8 mouse cellular contexts compared by ENCODE assay signal in the genomic region with DNA sequence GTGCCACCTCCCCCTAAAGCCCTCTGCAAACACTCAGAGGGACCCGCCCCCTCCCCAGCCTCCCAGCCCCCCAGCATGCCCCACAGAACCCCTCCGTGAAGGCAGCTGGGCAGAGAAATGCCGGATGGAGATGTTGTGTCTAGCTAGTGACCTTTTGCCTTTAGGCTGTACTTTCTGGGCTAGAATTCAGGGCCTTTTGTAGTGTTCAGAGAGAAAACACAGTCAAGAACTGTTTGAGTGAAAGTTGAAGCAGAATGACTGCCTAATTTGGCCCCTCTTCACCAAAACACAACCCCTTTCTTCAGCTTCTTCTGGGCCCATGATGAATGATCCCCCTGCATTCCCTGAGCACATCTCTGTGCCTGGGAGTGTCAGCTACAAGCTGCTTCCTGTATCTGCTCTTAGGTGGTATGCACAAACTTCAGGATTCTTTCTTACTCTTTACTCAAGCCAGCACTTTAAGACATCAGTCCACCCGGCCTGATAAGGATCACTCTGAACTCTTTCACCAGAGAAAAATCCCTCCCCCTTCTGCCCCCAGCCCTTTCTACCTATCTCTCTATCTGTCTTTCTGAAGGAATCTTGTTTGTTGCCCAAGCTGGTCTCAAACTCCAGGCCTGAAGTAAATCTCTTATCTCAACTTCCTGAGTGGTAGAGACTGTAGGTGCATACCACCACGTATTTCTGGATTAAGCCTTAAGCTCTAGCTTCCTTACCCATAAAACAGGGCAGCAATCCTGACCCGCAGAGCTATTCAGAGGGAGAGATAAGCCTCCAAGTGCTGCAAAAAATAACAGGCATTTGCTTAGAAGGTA. TPM values are rescaled to one million over a fixed set of nuclear protein-coding genes. Genes with fewer than 3 reads are reported as not detected.
A peak's percentile ranks its signal among the peaks of the same experiment; 100 is the strongest.
DNase-seq lines count a peak whose midpoint lies in the region; ATAC-seq lines count a peak whose summit lies in the region.

No protein-coding gene starts in this region.

- peak; percentile 7 for DNase-seq in kidney, postnatal 10 days
- DNase-seq in kidney, adult 8-10 months: no peak
- DNase-seq in embryonic facial prominence, embryonic 10.5 days (ENCODE audit: low spot score): peak; percentile 84
- no peak for DNase-seq in neural tube, embryonic 11.5 days (ENCODE audit: low spot score)
- DNase-seq in thymus, postnatal 4 days: no peak
- DNase-seq in testis, postnatal 10 days (ENCODE audit: low spot score): no peak
- DNase-seq in spleen, adult 12 weeks (ENCODE audit: low spot score): no peak

- ATAC-seq in intestine, embryonic 16.5 days: no peak
- no peak for ATAC-seq in neural tube, embryonic 11.5 days (ENCODE audit: insufficient read depth, low FRiP score, low TSS enrichment)

- no peak overlapping the region for H3K4me2 ChIP-seq in intestine, embryonic 16.5 days (ENCODE audit: low read depth, low read length)
- H3K4me2 ChIP-seq in neural tube, embryonic 11.5 days (ENCODE audit: low read depth): 0 out of 2 replicates have a peak overlapping the region, but pooled peaks have one; percentile 4

- H3K4me1 ChIP-seq in embryonic facial prominence, embryonic 10.5 days: peaks cover 91% of the 10 kb centered on the region
- H3K4me1 ChIP-seq in intestine, embryonic 16.5 days (ENCODE audit: control insufficient read depth, insufficient read depth, low read length): peaks cover 54% of the 10 kb centered on the region
- H3K4me1 ChIP-seq in neural tube, embryonic 11.5 days (ENCODE audit: control insufficient read depth, insufficient read depth, low read length): peaks cover 48% of the 10 kb centered on the region

- WGBS in embryonic facial prominence, embryonic 10.5 days: 4% methylated on average over 6 of the region's 6 CpGs
- WGBS in intestine, embryonic 16.5 days: 10% methylated on average over 6 of the region's 6 CpGs
- WGBS in neural tube, embryonic 11.5 days: 6% methylated on average over 6 of the region's 6 CpGs

- H3K27ac ChIP-seq in embryonic facial prominence, embryonic 10.5 days (replicated peaks): peak overlapping the region; percentile 97
- peak overlapping the region; percentile 71 for H3K27ac ChIP-seq in intestine, embryonic 16.5 days (ENCODE audit: low read length)
- H3K27ac ChIP-seq in neural tube, embryonic 11.5 days (ENCODE audit: low read depth, low read length): peak overlapping the region; percentile 82

- H3K9me3 ChIP-seq in embryonic facial prominence, embryonic 10.5 days: no peaks in the 10 kb centered on the region
- H3K9me3 ChIP-seq in intestine, embryonic 16.5 days (ENCODE audit: control insufficient read depth, low read length): no peaks in the 10 kb centered on the region
- no peaks in the 10 kb centered on the region for H3K9me3 ChIP-seq in neural tube, embryonic 11.5 days (ENCODE audit: control insufficient read depth, low read length)

- H3K27me3 ChIP-seq in embryonic facial prominence, embryonic 10.5 days (replicated peaks; ENCODE audit: low read depth, poor library complexity, severe bottlenecking): no peaks in the 10 kb centered on the region
- no peaks in the 10 kb centered on the region for H3K27me3 ChIP-seq in intestine, embryonic 16.5 days (replicated peaks; ENCODE audit: control insufficient read depth, insufficient read depth, low read length)
- no peaks in the 10 kb centered on the region for H3K27me3 ChIP-seq in neural tube, embryonic 11.5 days (ENCODE audit: control insufficient read depth, insufficient read depth, low read length)

- H3K9ac ChIP-seq in intestine, embryonic 16.5 days (ENCODE audit: low read depth, low read length): peak overlapping the region; percentile 23; the same call in 1 of the 2 replicates
- peak overlapping the region; percentile 27; the same call in 1 of the 2 replicates for H3K9ac ChIP-seq in neural tube, embryonic 11.5 days (ENCODE audit: low read length)

- H3K36me3 ChIP-seq in embryonic facial prominence, embryonic 10.5 days (replicated peaks): no peaks in the 10 kb centered on the region
- H3K36me3 ChIP-seq in intestine, embryonic 16.5 days (ENCODE audit: control insufficient read depth, insufficient read depth, low read length): no peaks in the 10 kb centered on the region
- H3K36me3 ChIP-seq in neural tube, embryonic 11.5 days (ENCODE audit: control insufficient read depth, insufficient read depth, low read length): no peaks in the 10 kb centered on the region

- H3K4me3 ChIP-seq in embryonic facial prominence, embryonic 10.5 days: no peak overlapping the region
- H3K4me3 ChIP-seq in intestine, embryonic 16.5 days (ENCODE audit: low read length): no peak overlapping the region
- H3K4me3 ChIP-seq in neural tube, embryonic 11.5 days (ENCODE audit: low read depth, low read length): no peak overlapping the region

RNA-seq across cellular contexts. Expression of a gene that starts 23.4 kb away (rescaled TPM):
- 105 and 112 TPM in 2 replicates for polyA plus RNA-seq in embryonic facial prominence, embryonic 10.5 days (2016; fragmentation: Nextera tagmentation; extraction: Ambion mirVana)
- 38.1 and 40.4 TPM in 2 replicates for polyA plus RNA-seq in intestine, embryonic 16.5 days (2015; fragmentation: Nextera tagmentation; extraction: Ambion mirVana)
- 71.6 and 76.6 TPM in 2 replicates for polyA plus RNA-seq in neural tube, embryonic 11.5 days (2014; fragmentation: Nextera tagmentation; extraction: Ambion mirVana)

Comparison
In these comparisons a context has a peak if more than half of its experiments do, and no peak if none do; other contexts are left out.
1. DNase-seq: peak in kidney, postnatal 10 days (single experiment) and embryonic facial prominence, embryonic 10.5 days (single experiment); none in kidney, adult 8-10 months (0 of 2), neural tube, embryonic 11.5 days (single experiment), thymus, postnatal 4 days (single experiment), testis, postnatal 10 days (single experiment) and spleen, adult 12 weeks (single experiment).
2. Peak in every context shown above with its lines, with median percentiles within 50 percentile points of each other: H3K27ac ChIP-seq.